ENCODE assay signal across 23 mouse cellular contexts in the genomic region with DNA sequence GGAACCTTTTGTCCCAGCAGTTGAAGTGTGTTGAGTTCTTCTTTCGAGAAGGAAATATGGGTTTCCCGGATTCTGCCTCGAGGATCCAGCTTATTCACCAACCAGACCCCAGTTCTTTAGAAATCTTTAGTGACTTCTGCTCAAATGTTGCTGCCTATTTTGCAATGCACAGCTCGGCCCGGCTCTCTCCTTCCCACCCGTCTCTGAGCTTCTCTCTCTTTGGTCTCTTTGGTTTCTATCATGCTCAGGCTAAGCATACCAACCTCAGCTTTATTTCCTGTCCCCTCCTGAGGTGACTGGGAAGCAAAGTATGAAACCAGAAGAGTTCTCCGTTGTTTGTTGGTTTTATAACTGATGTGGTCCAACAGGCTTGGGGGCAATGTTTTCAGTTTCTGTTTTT. TPM values are rescaled to one million over a fixed set of nuclear protein-coding genes. Genes with fewer than 3 reads are reported as not detected.
"Had no signal": no experiment of that assay in that cellular context is flagged by ENCODE, and none has a peak within 500 bp of the region (broad histone marks: within the 10 kb centered on the region; RNA-seq: fewer than 3 reads in every experiment).

No protein-coding gene starts in this region.

- H3K9ac ChIP-seq: kidney, embryonic 15.5 days; limb, embryonic 12.5 days; limb, embryonic 15.5 days; liver, embryonic 12.5 days; liver, embryonic 15.5 days; lung, embryonic 15.5 days; midbrain, embryonic 12.5 days; midbrain, embryonic 15.5 days; neural tube, embryonic 12.5 days; neural tube, embryonic 15.5 days; stomach, embryonic 15.5 days had no signal

- ATAC-seq: intestine, embryonic 16.5 days; liver, embryonic 12.5 days; midbrain, embryonic 15.5 days had no signal

- H3K9me3 ChIP-seq: kidney, embryonic 15.5 days; limb, embryonic 12.5 days; limb, embryonic 15.5 days; liver, embryonic 12.5 days; liver, embryonic 15.5 days; lung, embryonic 15.5 days; midbrain, embryonic 12.5 days; midbrain, embryonic 15.5 days; neural tube, embryonic 12.5 days; neural tube, embryonic 15.5 days; stomach, embryonic 15.5 days had no signal

- H3K36me3 ChIP-seq: kidney, embryonic 15.5 days; limb, embryonic 12.5 days; limb, embryonic 15.5 days; liver, embryonic 12.5 days; liver, embryonic 15.5 days; lung, embryonic 15.5 days; midbrain, embryonic 12.5 days; midbrain, embryonic 15.5 days; neural tube, embryonic 12.5 days; neural tube, embryonic 15.5 days; stomach, embryonic 15.5 days had no signal

- H3K4me2 ChIP-seq: kidney, embryonic 15.5 days; limb, embryonic 12.5 days; limb, embryonic 15.5 days; liver, embryonic 12.5 days; liver, embryonic 15.5 days; lung, embryonic 15.5 days; midbrain, embryonic 12.5 days; midbrain, embryonic 15.5 days; neural tube, embryonic 12.5 days; neural tube, embryonic 15.5 days; stomach, embryonic 15.5 days had no signal

- H3K27ac ChIP-seq: kidney, embryonic 15.5 days; limb, embryonic 12.5 days; limb, embryonic 15.5 days; liver, embryonic 12.5 days; liver, embryonic 15.5 days; lung, embryonic 15.5 days; midbrain, embryonic 12.5 days; midbrain, embryonic 15.5 days; neural tube, embryonic 12.5 days; neural tube, embryonic 15.5 days; stomach, embryonic 15.5 days had no signal

- H3K27me3 ChIP-seq: kidney, embryonic 15.5 days; limb, embryonic 12.5 days; limb, embryonic 15.5 days; liver, embryonic 12.5 days; liver, embryonic 15.5 days; lung, embryonic 15.5 days; midbrain, embryonic 12.5 days; midbrain, embryonic 15.5 days; neural tube, embryonic 12.5 days; neural tube, embryonic 15.5 days; stomach, embryonic 15.5 days had no signal

- DNase-seq: kidney, adult 18-20 months; kidney, postnatal 10 days; kidney, postnatal 36 days; layer of hippocampus, adult 9-11 months; left cerebral cortex, postnatal 4 days; lung, adult 18-20 months; lung, postnatal 10 days; lung, postnatal 36 days; right cerebral cortex, postnatal 4 days; spleen, adult 18-20 months; thymus, postnatal 25 days had no signal

- H3K4me3 ChIP-seq: kidney, embryonic 15.5 days; limb, embryonic 12.5 days; limb, embryonic 15.5 days; liver, embryonic 12.5 days; liver, embryonic 15.5 days; lung, embryonic 15.5 days; midbrain, embryonic 12.5 days; midbrain, embryonic 15.5 days; neural tube, embryonic 12.5 days; neural tube, embryonic 15.5 days; stomach, embryonic 15.5 days had no signal

- H3K4me1 ChIP-seq: kidney, embryonic 15.5 days; limb, embryonic 12.5 days; limb, embryonic 15.5 days; liver, embryonic 12.5 days; liver, embryonic 15.5 days; midbrain, embryonic 12.5 days; midbrain, embryonic 15.5 days; neural tube, embryonic 12.5 days; neural tube, embryonic 15.5 days; stomach, embryonic 15.5 days had no signal

RNA-seq across cellular contexts. Expression of gene Btbd16, which starts 42.4 kb away (rescaled TPM):
- polyA plus RNA-seq: kidney, embryonic 15.5 days; limb, embryonic 12.5 days; liver, embryonic 12.5 days; liver, embryonic 15.5 days; lung, embryonic 15.5 days; midbrain, embryonic 12.5 days; midbrain, embryonic 15.5 days; neural tube, embryonic 15.5 days had no signal
